Mouse (Mus musculus): ENCODE data around the gene Mdc1.
"Not testable (repeated sequence)": the region's sequence is repeated elsewhere in the genome, so short reads cannot be mapped to it uniquely, and the experiment has no call there.

Gene Mdc1

DNA sequence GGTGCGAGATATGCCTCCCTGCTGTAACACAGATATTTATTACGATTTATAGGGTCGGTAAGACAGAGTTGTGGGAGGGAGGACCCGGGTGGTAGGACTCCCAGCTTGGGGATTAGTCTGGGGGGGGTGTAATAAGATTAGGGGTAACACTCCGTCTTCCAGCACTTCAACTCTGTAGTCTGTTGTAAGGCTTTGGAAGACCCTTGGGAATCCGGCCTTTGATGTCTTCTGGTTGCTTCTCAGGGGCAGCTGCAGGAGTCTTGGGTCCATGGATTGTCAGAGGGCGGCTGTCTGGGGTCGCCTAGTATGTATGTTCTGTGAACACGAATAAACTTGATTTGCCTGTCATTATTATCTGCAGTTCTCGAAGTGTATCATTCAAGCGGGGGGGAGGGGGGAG is 18.8 kb upstream of the Mdc1 start:
- DNase-seq (ENCODE audit: low spot score in 2 of 2): no peak

GRCm38 (mm10) chr17:35822964-35823937 is 18.1 kb upstream of the Mdc1 start, which contains the start of gene Flot1:
Gene Flot1, plus strand, starts transcription at chr17:35823230.
- DNase-seq (ENCODE audit: low spot score in 2 of 2): peak; percentile 65 to 77

GRCm38 (mm10) chr17:35824402-35824801 is 16.9 kb upstream of the Mdc1 start:
- no peak for DNase-seq (ENCODE audit: low spot score in 2 of 2)

GRCm38 (mm10) chr17:35825109-35825850 is 16.0 kb upstream of the Mdc1 start:
- no peak for DNase-seq (ENCODE audit: low spot score in 2 of 2)

- DNase-seq (ENCODE audit: low spot score in 2 of 2): peak; percentile 65 to 76
Observed at GRCm38 (mm10) chr17:35829737-35830136, 11.6 kb upstream of the Mdc1 start.

GRCm38 (mm10) chr17:35832400-35833238 is 8.7 kb upstream of the Mdc1 start:
- no peak for DNase-seq (ENCODE audit: low spot score in 2 of 2)

GRCm38 (mm10) chr17:35833239-35833751 is 8.0 kb upstream of the Mdc1 start:
- no peak for DNase-seq (ENCODE audit: low spot score in 2 of 2)

- DNase-seq (ENCODE audit: low spot score in 2 of 2): no peak
Observed at GRCm38 (mm10) chr17:35833894-35834293, 7.4 kb upstream of the Mdc1 start.

DNA sequence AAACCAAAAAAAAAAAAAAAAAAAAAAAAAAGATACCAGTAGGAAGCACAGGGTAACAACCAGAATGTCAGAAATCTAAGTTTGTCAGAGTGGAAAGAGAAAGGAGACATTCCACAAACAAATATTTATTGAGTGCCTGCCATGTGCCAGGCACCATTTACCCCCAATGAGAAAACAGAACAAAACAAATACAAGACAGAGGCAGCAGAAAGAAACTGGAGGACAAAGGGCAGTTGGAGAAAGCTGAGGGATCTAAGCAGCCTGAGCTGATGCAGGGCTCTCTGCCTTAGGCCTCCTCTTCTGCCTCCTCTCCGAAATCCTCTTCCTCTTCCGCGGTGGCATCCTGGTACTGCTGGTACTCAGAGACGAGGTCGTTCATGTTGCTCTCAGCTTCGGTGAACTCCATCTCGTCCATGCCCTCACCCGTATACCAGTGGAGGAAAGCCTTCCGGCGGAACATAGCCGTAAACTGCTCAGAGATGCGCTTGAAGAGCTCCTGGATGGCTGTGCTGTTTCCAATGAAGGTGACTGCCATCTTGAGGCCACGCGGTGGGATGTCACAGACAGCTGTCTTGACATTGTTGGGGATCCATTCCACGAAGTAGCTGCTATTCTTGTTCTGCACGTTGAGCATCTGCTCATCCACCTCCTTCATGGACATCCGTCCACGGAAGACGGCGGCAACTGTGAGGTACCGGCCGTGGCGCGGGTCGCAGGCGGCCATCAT is 6.5 kb upstream of the Mdc1 start:
- DNase-seq (ENCODE audit: low spot score in 2 of 2): no peak

- DNase-seq (ENCODE audit: low spot score in 2 of 2): no peak
Observed at GRCm38 (mm10) chr17:35835424-35836140, 5.7 kb upstream of the Mdc1 start.

DNA sequence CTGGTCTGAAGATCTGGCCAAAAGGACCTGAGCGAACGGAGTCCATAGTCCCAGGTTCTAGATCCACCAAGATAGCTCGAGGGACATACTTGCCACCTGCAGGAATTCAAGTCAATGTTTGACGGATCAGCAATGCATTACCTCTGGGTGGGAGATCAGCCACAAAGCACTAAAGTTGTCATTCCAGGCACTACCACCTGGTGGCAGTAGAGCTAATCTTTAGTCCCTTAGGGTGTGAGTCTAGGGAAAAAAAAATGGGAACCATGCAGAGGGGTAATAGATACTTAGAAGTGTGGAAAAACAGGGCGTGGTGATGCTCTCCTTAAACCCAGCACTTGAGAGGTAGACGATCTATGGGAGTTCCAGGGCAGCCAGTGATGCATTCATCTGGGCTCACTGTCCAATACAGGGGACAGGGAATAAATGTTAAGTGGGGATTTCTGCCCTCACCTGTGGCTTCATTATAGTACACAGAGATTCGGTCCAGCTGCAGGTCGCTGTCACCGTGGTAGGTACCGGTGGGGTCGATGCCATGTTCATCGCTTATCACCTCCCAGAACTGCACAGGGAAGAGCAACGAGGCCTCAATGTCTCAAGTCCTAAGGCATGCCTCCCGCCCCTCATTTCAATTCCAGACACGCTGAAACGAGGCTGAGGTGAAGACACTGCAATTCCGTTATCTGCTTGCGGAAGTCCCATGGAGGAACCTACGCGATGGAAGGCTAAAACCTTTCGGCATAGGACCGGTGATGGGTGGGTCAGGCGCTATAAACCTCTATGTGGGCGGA is 4.9 kb upstream of the Mdc1 start:
- peak; percentile 75 to 91 for DNase-seq (ENCODE audit: low spot score in 2 of 2)

- DNase-seq (ENCODE audit: low spot score in 2 of 2): peak; percentile 76 to 90
Observed at GRCm38 (mm10) chr17:35836991-35837422, 4.3 kb upstream of the Mdc1 start.

DNA sequence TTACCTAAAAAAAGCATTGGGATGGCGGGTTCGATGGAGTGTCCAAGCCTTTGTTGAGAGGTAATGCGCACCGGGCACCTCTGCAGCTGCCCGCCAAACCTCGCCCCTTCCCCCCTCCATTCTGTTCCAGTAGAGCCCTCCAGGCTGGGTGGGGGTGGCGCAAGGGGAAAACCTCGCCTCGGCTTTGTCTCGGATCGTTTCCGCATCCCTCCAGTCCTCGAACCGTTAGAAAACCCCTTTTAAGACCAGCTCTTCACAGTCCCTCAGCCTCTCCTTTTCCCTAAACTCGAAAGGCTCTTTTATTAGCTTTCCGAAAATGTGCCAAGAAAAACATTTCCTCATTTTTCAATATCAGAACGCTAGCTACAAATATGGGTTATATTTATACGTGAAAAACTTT is 3.8 kb upstream of the Mdc1 start:
- DNase-seq (ENCODE audit: low spot score in 2 of 2): peak in 1 of 2 experiments; percentile 60

DNA sequence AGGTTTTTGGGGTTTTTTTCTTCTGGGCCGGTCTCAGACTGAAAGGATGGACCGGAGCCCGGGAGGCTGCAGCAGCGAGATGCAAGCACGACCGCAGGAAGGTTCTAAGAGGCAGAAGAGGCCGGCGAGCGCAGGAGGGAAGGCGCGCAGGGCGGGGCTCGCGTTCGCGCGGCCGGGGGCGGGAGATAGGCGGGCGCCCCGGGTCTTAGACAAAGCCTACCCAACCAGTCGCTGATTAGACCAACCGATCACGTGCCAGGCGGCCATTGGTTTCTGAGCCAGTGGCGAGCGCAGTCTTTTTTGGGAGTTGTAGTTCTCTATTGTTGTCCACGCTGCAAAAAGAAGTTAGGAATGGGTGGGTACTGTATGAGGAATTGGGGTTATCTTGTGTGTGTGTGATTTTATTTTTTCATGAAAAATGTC is 3.2 kb upstream of the Mdc1 start, which contains the start of gene Tubb5:
TSS of gene Tubb5 (minus strand) at position 185 of the 423 bp plus-strand sequence.
- peak; percentile 91 to 96 for DNase-seq (ENCODE audit: low spot score in 2 of 2)

- no peak for DNase-seq (ENCODE audit: low spot score in 2 of 2)
Observed at GRCm38 (mm10) chr17:35838570-35838969, 2.7 kb upstream of the Mdc1 start.

DNA sequence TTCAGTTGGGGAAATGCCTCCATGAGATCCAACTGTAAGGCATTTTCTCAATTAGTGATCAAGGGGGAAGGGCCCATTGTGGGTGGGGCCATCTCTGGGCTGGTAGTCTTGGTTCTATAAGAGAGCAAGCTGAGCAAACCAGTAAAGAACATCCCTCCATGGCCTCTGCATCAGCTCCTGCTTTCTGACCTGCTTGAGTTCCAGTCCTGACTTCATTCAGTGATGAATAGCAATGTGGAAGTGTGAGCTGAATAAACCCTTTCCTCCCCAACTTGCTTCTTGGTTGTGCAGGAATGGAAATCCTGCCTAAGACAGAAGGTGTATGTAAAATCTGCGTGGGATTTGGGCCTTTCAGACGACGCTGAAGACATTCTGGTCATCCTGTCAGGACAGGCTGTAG is 2.3 kb upstream of the Mdc1 start:
- not testable (repeated sequence) for DNase-seq (ENCODE audit: low spot score in 2 of 2)

- no peak for DNase-seq (ENCODE audit: low spot score in 2 of 2)
Observed at GRCm38 (mm10) chr17:35840561-35840960, 754 bp upstream of the Mdc1 start.

DNA sequence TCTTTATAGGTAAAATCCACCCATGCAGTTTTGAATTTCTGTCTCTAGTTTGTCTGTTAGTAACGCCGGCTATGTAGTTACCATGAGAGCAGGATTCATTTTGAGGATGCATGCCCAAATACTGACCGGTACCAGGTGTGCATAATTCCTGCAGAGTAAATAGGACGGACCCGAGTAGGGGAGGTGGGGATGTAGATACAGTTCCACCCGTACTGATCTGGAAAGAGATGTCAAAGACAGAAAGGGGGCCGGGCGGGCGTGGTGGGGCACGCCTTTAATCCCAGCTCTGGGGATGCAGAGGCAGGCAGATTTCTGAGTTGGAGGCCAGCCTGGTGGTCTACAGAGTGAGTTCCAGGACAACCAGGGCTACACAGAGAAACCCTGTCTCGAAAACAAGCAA is 691 bp downstream of the Mdc1 start:
- DNase-seq (ENCODE audit: low spot score in 2 of 2): no peak

DNA sequence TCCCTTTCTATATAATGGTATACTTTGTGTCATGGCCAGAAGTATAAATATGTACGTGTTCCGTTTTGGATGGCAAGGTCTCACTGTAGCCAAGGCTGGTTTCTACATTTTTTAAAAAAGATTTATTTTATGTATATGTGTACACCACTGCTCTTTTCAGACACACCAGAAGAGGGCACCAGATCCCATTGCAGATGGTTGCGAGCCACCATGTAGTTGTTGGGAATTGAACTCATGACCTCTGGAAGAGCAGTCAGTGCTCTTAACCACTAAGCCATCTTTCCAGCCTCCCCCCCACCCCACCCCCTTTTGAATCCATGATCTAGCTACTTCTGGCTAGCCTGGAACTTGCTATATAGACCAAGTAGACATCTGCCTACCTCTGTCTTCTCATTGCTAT is 2.2 kb downstream of the Mdc1 start:
- no peak for DNase-seq (ENCODE audit: low spot score in 2 of 2)

Measured in cerebellum, postnatal 4 days (tissue).